Mouse (Mus musculus) megakaryocyte-erythroid progenitor cell, adult 5-6 weeks (primary cell): ENCODE results near the gene Gm20873. TPM values are rescaled to one million over a fixed set of nuclear protein-coding genes. Genes with fewer than 3 reads are reported as not detected.
"Not testable (repeated sequence)": the region's sequence is repeated elsewhere in the genome, so short reads cannot be mapped to it uniquely, and the experiment has no call there.

Experiments used
- ATAC-seq: replicated peaks from 2 replicates; pipeline ENCODE4 v1.8.0; 2016; ENCODE audit warnings: mild to moderate bottlenecking, inconsistent platforms; ENCODE audit not compliant: severe bottlenecking, poor library complexity, low FRiP score, low TSS enrichment
- total RNA-seq, 2 experiments: library from RNA; stranded (forward) in 1 of 2; stranded (reverse) in 1 of 2; fragments of 200-1000, 215-1000 nt in 1 of 2; fragments of >200 nt in 1 of 2; fragmentation: Nextera tagmentation in 1 of 2; gene quantifications; 2 replicates each; pipeline ENCODE4 v1.2.3; 2014 to 2017

The Gm20873 gene
- total RNA-seq (2014; fragmentation: Nextera tagmentation) (not detected in 2 replicates), total RNA-seq (2017) (not detected in 2 replicates)

GRCm38 (mm10) chrY:6266798-6267197 is at the start of gene Gm20873:
Gene Gm20873 (plus strand): TSS chrY:6267098.
- ATAC-seq, result not testable (repeated sequence)

- not testable (repeated sequence) for ATAC-seq
These were observed 29.0 kb upstream of the Gm20873 start, which contains the start of gene Gm21746 for GRCm38 (mm10) chrY:6237895-6238294. Gene Gm21746 (minus strand): TSS chrY:6237995.

Other genes starting within 250 kb of the Gm20873 start
- not detected in 2 replicates for gene Gm21746, start 29.1 kb upstream of the Gm20873 start, total RNA-seq (2014; fragmentation: Nextera tagmentation)
- not detected in 2 replicates for gene Gm21746, start 29.1 kb upstream of the Gm20873 start, total RNA-seq (2017)